Mouse (Mus musculus): Measurements from ENCODE around the gene Rdh9. TPM values are rescaled to one million over a fixed set of nuclear protein-coding genes. Genes with fewer than 3 reads are reported as not detected.

Rdh9 gene
- total RNA-seq (2014; fragmentation: Nextera tagmentation) (not detected in 2 replicates), total RNA-seq (2017) (0.16 and 0.29 TPM in 2 replicates), polyA plus RNA-seq (2012) (not detected in 2 replicates)

GRCm38 (mm10) chr10:127776011-127776410, at the start of gene Rdh9:
Gene Rdh9, plus strand, starts transcription at chr10:127776386.
- Histone ChIP-seq H3K27me3 (ENCODE audit: insufficient read depth, low read length) (peaks cover 8% of the 10 kb centered on the region), H3K36me3 (replicated peaks) (no peaks in the 10 kb centered on the region), H3K4me3 (ENCODE audit: low read depth, low read length) (no peak within 1 kb of the TSS), H3K9me3 (replicated peaks) (no peaks in the 10 kb centered on the region), H3K4me1 (ENCODE audit: insufficient read depth, low read depth, low read length) (no peaks in the 10 kb centered on the region)
- no peak for TF ChIP-seq TAL1 (conservative IDR thresholded peaks at IDR 0.05; ENCODE audit: low read depth, low read length)
- no peak for ATAC-seq (ENCODE audit: extremely low read depth, insufficient number of reproducible peaks, low FRiP score, poor library complexity, severe bottlenecking)
- no peak for DNase-seq (ENCODE audit: low spot score)

DNA sequence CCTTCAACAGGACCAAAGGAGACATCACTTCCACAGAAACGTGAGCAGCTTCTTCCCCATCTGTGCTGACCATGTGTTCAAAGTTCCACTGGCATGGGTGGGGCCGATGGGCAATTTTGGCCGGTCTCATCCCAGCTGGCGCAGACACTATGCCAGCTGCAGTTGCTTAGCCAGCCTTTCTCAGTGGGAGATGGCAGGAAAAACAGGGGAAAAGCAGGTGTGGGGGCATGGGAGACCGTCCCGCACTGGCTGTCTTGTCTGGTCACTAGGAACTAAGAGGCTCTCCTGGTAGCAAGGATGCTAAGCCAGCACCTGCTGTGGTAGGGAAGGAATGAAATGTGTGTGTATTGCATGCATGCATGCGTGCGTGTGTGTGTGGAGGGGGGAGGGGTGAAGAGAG, 47.7 kb upstream of the Rdh9 start:
- Histone ChIP-seq H3K4me3 (ENCODE audit: low read depth, low read length) (peak overlapping the region; percentile 31; the same call in 1 of the 2 replicates), H3K9me3 (replicated peaks) (no peaks in the 10 kb centered on the region), H3K4me1 (ENCODE audit: insufficient read depth, low read depth, low read length) (peaks cover 68% of the 10 kb centered on the region), H3K36me3 (replicated peaks) (no peaks in the 10 kb centered on the region), H3K27me3 (ENCODE audit: insufficient read depth, low read length) (peaks cover 47% of the 10 kb centered on the region)
- no peak for TF ChIP-seq GATA1 (IDR thresholded peaks at IDR 0.05; ENCODE audit: borderline replicate concordance, low read length)
- no peak for TF ChIP-seq TAL1 (conservative IDR thresholded peaks at IDR 0.05; ENCODE audit: low read depth, low read length)
- TF ChIP-seq POLR2AphosphoS5 (IDR thresholded peaks at IDR 0.05; ENCODE audit: insufficient replicate concordance, low read depth, low read length): no peak
- TF ChIP-seq CTCF (IDR thresholded peaks at IDR 0.05; ENCODE audit: low read depth, low read length): no peak
- no peak for TF ChIP-seq GATA2 (IDR thresholded peaks at IDR 0.05; ENCODE audit: borderline replicate concordance, low read depth, low read length)
- ATAC-seq (ENCODE audit: extremely low read depth, insufficient number of reproducible peaks, low FRiP score, poor library complexity, severe bottlenecking) (no peak), DNase-seq (ENCODE audit: low spot score) (no peak)

GRCm38 (mm10) chr10:127730285-127730932, 45.8 kb upstream of the Rdh9 start:
- peak; percentile 62 for ATAC-seq (ENCODE audit: extremely low read depth, insufficient number of reproducible peaks, low FRiP score, poor library complexity, severe bottlenecking)
- H3K27me3 ChIP-seq (ENCODE audit: insufficient read depth, low read length): peaks cover 31% of the 10 kb centered on the region
- DNase-seq (ENCODE audit: low spot score): peak; percentile 53

GRCm38 (mm10) chr10:127730933-127731310, 45.3 kb upstream of the Rdh9 start:
- peaks cover 26% of the 10 kb centered on the region for H3K27me3 ChIP-seq (ENCODE audit: insufficient read depth, low read length)
- H3K4me3 ChIP-seq (ENCODE audit: low read depth, low read length): peak overlapping the region; percentile 20; the same call in 1 of the 2 replicates
- H3K4me1 ChIP-seq (ENCODE audit: insufficient read depth, low read depth, low read length): peaks cover 82% of the 10 kb centered on the region
- no peaks in the 10 kb centered on the region for H3K36me3 ChIP-seq (replicated peaks)
- no peak for TF ChIP-seq TAL1 (conservative IDR thresholded peaks at IDR 0.05; ENCODE audit: low read depth, low read length)
- no peak for TF ChIP-seq GATA1 (IDR thresholded peaks at IDR 0.05; ENCODE audit: borderline replicate concordance, low read length)
- TF ChIP-seq CTCF (IDR thresholded peaks at IDR 0.05; ENCODE audit: low read depth, low read length): no peak
- TF ChIP-seq POLR2AphosphoS5 (IDR thresholded peaks at IDR 0.05; ENCODE audit: insufficient replicate concordance, low read depth, low read length): no peak
- no peak for TF ChIP-seq GATA2 (IDR thresholded peaks at IDR 0.05; ENCODE audit: borderline replicate concordance, low read depth, low read length)
- H3K9me3 ChIP-seq (replicated peaks): peaks cover 5% of the 10 kb centered on the region
- DNase-seq (ENCODE audit: low spot score) (no peak), ATAC-seq (ENCODE audit: extremely low read depth, insufficient number of reproducible peaks, low FRiP score, poor library complexity, severe bottlenecking) (no peak)

More at GRCm38 (mm10) chr10:127730285-127730932, 45.8 kb upstream of the Rdh9 start:
- Histone ChIP-seq H3K9me3 (replicated peaks) (peaks cover 5% of the 10 kb centered on the region), H3K4me1 (ENCODE audit: insufficient read depth, low read depth, low read length) (peaks cover 81% of the 10 kb centered on the region), H3K36me3 (replicated peaks) (no peaks in the 10 kb centered on the region), H3K4me3 (ENCODE audit: low read depth, low read length) (peak overlapping the region; percentile 44; the same call in 1 of the 2 replicates)
- TF ChIP-seq CTCF (IDR thresholded peaks at IDR 0.05; ENCODE audit: low read depth, low read length) (no peak), TAL1 (conservative IDR thresholded peaks at IDR 0.05; ENCODE audit: low read depth, low read length) (peak; percentile 61)

DNA sequence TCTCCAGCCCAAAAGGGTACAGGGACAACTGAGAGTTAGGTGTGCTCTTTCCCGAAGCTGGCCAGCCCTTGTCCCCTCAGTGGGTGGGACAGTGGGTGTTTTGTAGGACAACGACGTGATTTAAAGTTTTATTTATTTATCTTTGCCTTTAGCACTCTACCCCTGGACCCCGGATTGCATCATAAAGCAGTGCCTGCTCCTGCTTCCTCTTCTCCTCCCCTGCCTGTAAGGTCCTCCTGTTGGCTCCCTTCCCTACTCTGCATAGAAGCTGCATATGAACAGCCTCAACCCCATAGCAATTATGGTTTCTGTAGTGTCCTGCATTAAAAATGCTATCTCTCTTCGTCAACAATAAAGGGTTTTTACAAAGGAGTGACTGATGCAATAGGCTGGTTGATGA, 44.8 kb upstream of the Rdh9 start:
- Histone ChIP-seq H3K4me3 (ENCODE audit: low read depth, low read length) (peak overlapping the region; percentile 20; the same call in 1 of the 2 replicates), H3K36me3 (replicated peaks) (no peaks in the 10 kb centered on the region), H3K9me3 (replicated peaks) (peaks cover 5% of the 10 kb centered on the region), H3K27me3 (ENCODE audit: insufficient read depth, low read length) (peaks cover 23% of the 10 kb centered on the region), H3K4me1 (ENCODE audit: insufficient read depth, low read depth, low read length) (peaks cover 87% of the 10 kb centered on the region)
- ATAC-seq (ENCODE audit: extremely low read depth, insufficient number of reproducible peaks, low FRiP score, poor library complexity, severe bottlenecking): no peak
- DNase-seq (ENCODE audit: low spot score): no peak
- TF ChIP-seq TAL1 (conservative IDR thresholded peaks at IDR 0.05; ENCODE audit: low read depth, low read length) (no peak), GATA1 (IDR thresholded peaks at IDR 0.05; ENCODE audit: borderline replicate concordance, low read length) (no peak), POLR2AphosphoS5 (IDR thresholded peaks at IDR 0.05; ENCODE audit: insufficient replicate concordance, low read depth, low read length) (no peak), CTCF (IDR thresholded peaks at IDR 0.05; ENCODE audit: low read depth, low read length) (no peak), GATA2 (IDR thresholded peaks at IDR 0.05; ENCODE audit: borderline replicate concordance, low read depth, low read length) (no peak)

GRCm38 (mm10) chr10:127734434-127734833, 41.8 kb upstream of the Rdh9 start:
- Histone ChIP-seq H3K4me1 (ENCODE audit: insufficient read depth, low read depth, low read length) (peaks cover 88% of the 10 kb centered on the region), H3K27me3 (ENCODE audit: insufficient read depth, low read length) (no peaks in the 10 kb centered on the region), H3K4me3 (ENCODE audit: low read depth, low read length) (no peak overlapping the region; the same call in 1 of the 2 replicates), H3K9me3 (replicated peaks) (peaks cover 5% of the 10 kb centered on the region), H3K36me3 (replicated peaks) (no peaks in the 10 kb centered on the region)
- ATAC-seq (ENCODE audit: extremely low read depth, insufficient number of reproducible peaks, low FRiP score, poor library complexity, severe bottlenecking): no peak
- DNase-seq (ENCODE audit: low spot score): no peak
- no peak for TF ChIP-seq GATA2 (IDR thresholded peaks at IDR 0.05; ENCODE audit: borderline replicate concordance, low read depth, low read length)
- TF ChIP-seq GATA1 (IDR thresholded peaks at IDR 0.05; ENCODE audit: borderline replicate concordance, low read length): no peak
- no peak for TF ChIP-seq CTCF (IDR thresholded peaks at IDR 0.05; ENCODE audit: low read depth, low read length)
- TF ChIP-seq TAL1 (conservative IDR thresholded peaks at IDR 0.05; ENCODE audit: low read depth, low read length): no peak
- no peak for TF ChIP-seq POLR2AphosphoS5 (IDR thresholded peaks at IDR 0.05; ENCODE audit: insufficient replicate concordance, low read depth, low read length)

Measured in G1E (cell line).